Mouse (Mus musculus) G1E (cell line): ENCODE data around the gene Shisa2. TPM values are rescaled to one million over a fixed set of nuclear protein-coding genes. Genes with fewer than 3 reads are reported as not detected.

Source experiments
- ATAC-seq: 2 replicates; pipeline ENCODE4 v1.8.0; 2016; ENCODE audit warnings: mild to moderate bottlenecking; ENCODE audit not compliant: insufficient number of reproducible peaks, poor library complexity, low FRiP score, severe bottlenecking; ENCODE audit errors: extremely low read depth
- DNase-seq: peaks from one replicate; pipeline ENCODE4 v3.0.0; 2012; ENCODE audit warnings: low spot score
- H3K27me3 ChIP-seq: 2 replicates; pipeline ENCODE4 v1.6.1; 2012; ENCODE audit warnings: mild to moderate bottlenecking, low read length, inconsistent platforms; ENCODE audit not compliant: insufficient read depth
- H3K36me3 ChIP-seq: replicated peaks from 2 replicates; pipeline ENCODE3; 2012; ENCODE audit warnings: mild to moderate bottlenecking, inconsistent platforms
- H3K4me1 ChIP-seq: 2 replicates; pipeline ENCODE4 v1.6.1; 2012; ENCODE audit warnings: low read depth, low read length, inconsistent platforms, mixed read lengths; ENCODE audit not compliant: insufficient read depth
- H3K4me3 ChIP-seq: 2 replicates; pipeline ENCODE4 v1.5.1; 2012; ENCODE audit warnings: low read depth, mild to moderate bottlenecking, inconsistent platforms, low read length, moderate library complexity, mixed read lengths
- H3K9me3 ChIP-seq: replicated peaks from 2 replicates; pipeline ENCODE4 v1.6.1; 2012; ENCODE audit warnings: inconsistent platforms
- CTCF ChIP-seq: IDR thresholded peaks from 2 replicates; pipeline ENCODE4 v1.5.1; 2012; ENCODE audit warnings: low read depth, low read length, inconsistent platforms, mixed read lengths
- GATA1 ChIP-seq: IDR thresholded peaks from 2 replicates; pipeline ENCODE4 v1.6.1; 2012; ENCODE audit warnings: borderline replicate concordance, low read length, inconsistent platforms, mixed read lengths
- GATA2 ChIP-seq: IDR thresholded peaks from 2 replicates; pipeline ENCODE4 v1.6.1; 2012; ENCODE audit warnings: low read depth, low read length, inconsistent platforms, borderline replicate concordance
- POLR2AphosphoS5 ChIP-seq: IDR thresholded peaks from 2 replicates; pipeline ENCODE4 v1.6.1; 2012; ENCODE audit warnings: low read depth, low read length, inconsistent platforms; ENCODE audit not compliant: insufficient replicate concordance
- TAL1 ChIP-seq: conservative IDR thresholded peaks from 2 replicates; pipeline ENCODE4 v1.6.1; 2012; ENCODE audit warnings: low read depth, low read length, inconsistent platforms, mixed read lengths
- polyA plus RNA-seq: library from polyadenylated mRNA; stranded (reverse); fragments of >175 nt; gene quantifications from 2 replicates; pipeline ENCODE4 v1.2.3, GENCODE M21; 2012
- total RNA-seq, 2 experiments: library from RNA; stranded (forward) in 1 of 2; stranded (reverse) in 1 of 2; fragments of 200-1000 nt in 1 of 2; fragments of >200 nt in 1 of 2; fragmentation: Nextera tagmentation in 1 of 2; gene quantifications; 2 replicates each; pipeline ENCODE4 v1.2.3; 2014 to 2017

The Shisa2 gene
- not detected in 2 replicates for total RNA-seq (2014; fragmentation: Nextera tagmentation)
- 0.06 and 0.22 TPM in 2 replicates for total RNA-seq (2017)
- 0.03 TPM in 1 of 2 replicates, not detected in the other for polyA plus RNA-seq

GRCm38 (mm10) chr14:59625158-59625805 is at the start of gene Shisa2:
Shisa2 (plus strand) TSS chr14:59625308.
- peaks cover 15% of the 10 kb centered on the region for H3K9me3 ChIP-seq
- H3K36me3 ChIP-seq = no peaks in the 10 kb centered on the region
- ATAC-seq (no peak), DNase-seq (no peak)
- no peaks in the 10 kb centered on the region for H3K27me3 ChIP-seq
- TF ChIP-seq GATA2 = no peak
- no peak for TF ChIP-seq GATA1
- no peak for TF ChIP-seq CTCF
- no peak for TF ChIP-seq TAL1
- no peak for TF ChIP-seq POLR2AphosphoS5
- H3K4me1 ChIP-seq = no peaks in the 10 kb centered on the region
- H3K4me3 ChIP-seq = no peak within 1 kb of the TSS

DNA sequence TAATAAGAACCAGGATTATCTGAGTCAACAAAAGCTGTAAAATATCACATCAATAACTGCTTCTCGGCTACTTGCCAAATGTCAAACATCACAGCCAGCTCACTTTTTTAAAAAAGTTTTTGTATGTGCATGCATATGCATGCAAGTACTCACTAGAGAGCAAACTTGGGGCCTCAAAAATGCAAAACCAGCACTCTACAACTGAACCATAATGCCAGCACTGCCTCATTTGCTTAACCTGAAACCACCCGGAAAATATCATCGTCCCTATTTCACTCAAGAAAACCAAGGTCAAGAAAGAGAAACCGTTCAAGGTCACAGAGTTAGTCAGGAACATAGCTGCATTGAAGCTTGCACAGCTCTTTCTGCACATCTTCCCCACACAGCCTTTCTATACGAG is 48.7 kb upstream of the Shisa2 start:
- Histone ChIP-seq H3K36me3 (peaks cover 52% of the 10 kb centered on the region), H3K4me3 (no peak overlapping the region), H3K4me1 (no peaks in the 10 kb centered on the region), H3K9me3 (no peaks in the 10 kb centered on the region), H3K27me3 (no peaks in the 10 kb centered on the region)
- no peak for ATAC-seq
- DNase-seq = no peak
- no peak for TF ChIP-seq GATA2
- TF ChIP-seq GATA1 = no peak
- no peak for TF ChIP-seq TAL1
- no peak for TF ChIP-seq CTCF
- no peak for TF ChIP-seq POLR2AphosphoS5

DNA sequence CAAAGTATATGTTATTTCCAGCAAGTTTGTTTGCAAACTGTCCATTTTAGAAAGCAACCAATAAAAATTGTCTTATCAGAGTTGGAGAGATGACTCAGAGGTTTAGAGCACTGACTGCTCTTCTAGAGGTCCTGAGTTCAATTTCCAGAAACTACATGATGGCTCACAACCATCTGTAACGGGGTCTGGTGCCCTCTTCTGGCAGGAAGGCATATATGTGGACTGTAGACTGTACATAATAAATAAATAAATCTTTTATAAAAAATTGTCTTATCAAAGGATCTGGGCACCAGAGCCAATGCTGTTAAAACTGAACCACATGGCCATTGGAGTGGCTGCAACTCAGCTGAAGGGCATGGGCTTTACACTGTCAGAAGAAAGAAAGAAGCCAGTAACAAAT is 34.5 kb upstream of the Shisa2 start:
- H3K4me1 ChIP-seq = no peaks in the 10 kb centered on the region
- TF ChIP-seq CTCF = no peak
- TF ChIP-seq GATA2 = no peak
- no peak for TF ChIP-seq POLR2AphosphoS5
- no peak for TF ChIP-seq TAL1
- TF ChIP-seq GATA1 = no peak
- DNase-seq = no peak
- H3K4me3 ChIP-seq = no peak overlapping the region
- no peak for ATAC-seq
- H3K27me3 ChIP-seq = no peaks in the 10 kb centered on the region
- peaks cover 79% of the 10 kb centered on the region for H3K36me3 ChIP-seq
- no peaks in the 10 kb centered on the region for H3K9me3 ChIP-seq

GRCm38 (mm10) chr14:59591901-59592300 is 33.2 kb upstream of the Shisa2 start:
- no peak for TF ChIP-seq GATA1
- no peak for TF ChIP-seq GATA2
- TF ChIP-seq TAL1 = no peak
- TF ChIP-seq CTCF = no peak
- no peak for TF ChIP-seq POLR2AphosphoS5
- no peaks in the 10 kb centered on the region for H3K27me3 ChIP-seq
- DNase-seq (no peak), ATAC-seq (no peak)
- H3K4me1 ChIP-seq = peaks cover 7% of the 10 kb centered on the region
- no peaks in the 10 kb centered on the region for H3K9me3 ChIP-seq
- H3K4me3 ChIP-seq = no peak overlapping the region
- H3K36me3 ChIP-seq = peaks cover 74% of the 10 kb centered on the region

- peaks cover 14% of the 10 kb centered on the region for H3K4me1 ChIP-seq
- H3K9me3 ChIP-seq = no peaks in the 10 kb centered on the region
- no peak for DNase-seq
- H3K27me3 ChIP-seq = no peaks in the 10 kb centered on the region
- H3K36me3 ChIP-seq = peaks cover 70% of the 10 kb centered on the region
- TF ChIP-seq GATA2 (no peak), GATA1 (no peak), TAL1 (no peak), POLR2AphosphoS5 (no peak), CTCF (no peak)
- H3K4me3 ChIP-seq = no peak overlapping the region
- no peak for ATAC-seq
Measured at GRCm38 (mm10) chr14:59592593-59592992, 32.5 kb upstream of the Shisa2 start.

GRCm38 (mm10) chr14:59594988-59595387 is 30.1 kb upstream of the Shisa2 start:
- no peak for TF ChIP-seq GATA2
- ATAC-seq (no peak), DNase-seq (no peak)
- no peaks in the 10 kb centered on the region for H3K9me3 ChIP-seq
- peaks cover 18% of the 10 kb centered on the region for H3K4me1 ChIP-seq
- H3K36me3 ChIP-seq = peaks cover 49% of the 10 kb centered on the region
- no peaks in the 10 kb centered on the region for H3K27me3 ChIP-seq
- no peak overlapping the region for H3K4me3 ChIP-seq
